Comparison of ENCODE assay signal across 25 mouse cellular contexts in genomic region chr2:3281311-3281710, GRCm38 (mm10). TPM values are rescaled to one million over a fixed set of nuclear protein-coding genes. Genes with fewer than 3 reads are reported as not detected.
A peak's percentile ranks its signal among the peaks of the same experiment; 100 is the strongest.
DNase-seq lines count a peak whose midpoint lies in the region; ATAC-seq and TF ChIP-seq lines count a peak whose summit lies in the region.
"Had no signal": no experiment of that assay in that cellular context is flagged by ENCODE, and none has a peak within 500 bp of the region (broad histone marks: within the 10 kb centered on the region; RNA-seq: fewer than 3 reads in every experiment).

No protein-coding gene starts in this region.

- H3K4me2 ChIP-seq in limb, embryonic 14.5 days (replicated peaks; ENCODE audit: low read depth, low read length, severe bottlenecking), result no peak overlapping the region
- H3K4me2 ChIP-seq: embryonic facial prominence, embryonic 12.5 days; forebrain, embryonic 13.5 days; forebrain, embryonic 15.5 days had no signal

- H3K4me3 ChIP-seq in limb, embryonic 14.5 days (replicated peaks; ENCODE audit: low read length), result no peak overlapping the region
- no peak overlapping the region for H3K4me3 ChIP-seq in limb, embryonic 10.5 days
- H3K4me3 ChIP-seq: embryonic facial prominence, embryonic 10.5 days; embryonic facial prominence, embryonic 12.5 days; forebrain, embryonic 13.5 days; forebrain, embryonic 15.5 days had no signal

- 73% methylated on average over 4 of the region's 4 CpGs for WGBS in limb, embryonic 14.5 days
- WGBS in limb, embryonic 10.5 days, result 93% methylated on average over 4 of the region's 4 CpGs

- ATAC-seq in limb, embryonic 14.5 days (ENCODE audit: low FRiP score, low read depth), result no peak
- ATAC-seq: CD4-positive, CD25-positive, alpha-beta regulatory T cell, adult 4 months; forebrain, embryonic 13.5 days; forebrain, embryonic 15.5 days had no signal

- H3K27me3 ChIP-seq in limb, embryonic 14.5 days (ENCODE audit: control insufficient read depth, insufficient read depth, low read length), result no peaks in the 10 kb centered on the region
- H3K27me3 ChIP-seq in limb, embryonic 10.5 days (ENCODE audit: low read depth, poor library complexity, severe bottlenecking), result no peaks in the 10 kb centered on the region
- H3K27me3 ChIP-seq: CH12.LX; embryonic facial prominence, embryonic 12.5 days; forebrain, embryonic 13.5 days; forebrain, embryonic 15.5 days had no signal

- no peak for TF ChIP-seq POLR2A in limb, embryonic 14.5 days (IDR thresholded peaks at IDR 0.05; ENCODE audit: borderline replicate concordance, extremely low read depth, insufficient read depth, insufficient read length)

- no peaks in the 10 kb centered on the region for H3K9me3 ChIP-seq in limb, embryonic 14.5 days (ENCODE audit: control insufficient read depth, low read length)
- no peaks in the 10 kb centered on the region for H3K9me3 ChIP-seq in limb, embryonic 10.5 days (replicated peaks)
- H3K9me3 ChIP-seq: embryonic facial prominence, embryonic 12.5 days; forebrain, embryonic 13.5 days; forebrain, embryonic 15.5 days; G1E had no signal

- H3K27ac ChIP-seq in limb, embryonic 14.5 days (replicated peaks; ENCODE audit: low read depth, low read length), result no peak overlapping the region
- no peak overlapping the region for H3K27ac ChIP-seq in limb, embryonic 10.5 days
- H3K27ac ChIP-seq: embryonic facial prominence, embryonic 10.5 days; embryonic facial prominence, embryonic 12.5 days; forebrain, embryonic 13.5 days; forebrain, embryonic 15.5 days had no signal

- intact Hi-C loops in gastrocnemius, postnatal 14 days (cut with DNase I; ENCODE audit: low total_unique reads), result no loop called here

- peak; percentile 46 for DNase-seq in gastrocnemius, adult 18-20 months (ENCODE audit: low spot score)
- DNase-seq in gastrocnemius, postnatal 10 days, result no peak
- DNase-seq in limb, embryonic 14.5 days (ENCODE audit: low spot score), result peak; percentile 30
- no peak for DNase-seq in limb, embryonic 10.5 days (ENCODE audit: low spot score)
- peak; percentile 28 for DNase-seq in gastrocnemius, postnatal 14 days
- DNase-seq in skeletal muscle tissue, adult 2 months (ENCODE audit: low read depth, low spot score), result peak; percentile 67
- DNase-seq in right cerebral cortex, postnatal 10 days (ENCODE audit: low spot score in 2 of 2), result no peak
- no peak for DNase-seq in c-Kit-positive CD71-positive TER-119-positive erythroid progenitor cells, embryonic 14.5 days (ENCODE audit: low spot score)
- DNase-seq: adrenal gland, adult 2 months; adrenal gland, postnatal 10 days; adrenal gland, postnatal 25 days; B cell, adult 2 months; cerebellum, adult 11-12 months; cerebellum, adult 2 months; cerebellum, adult 9-10 months; cerebellum, postnatal 10 days; cerebellum, postnatal 25 days had no signal

- H3K36me3 ChIP-seq in limb, embryonic 14.5 days (ENCODE audit: control insufficient read depth, insufficient read depth, low read length), result no peaks in the 10 kb centered on the region
- H3K36me3 ChIP-seq in limb, embryonic 10.5 days, result no peaks in the 10 kb centered on the region
- H3K36me3 ChIP-seq: embryonic facial prominence, embryonic 10.5 days; embryonic facial prominence, embryonic 12.5 days; forebrain, embryonic 15.5 days; G1E had no signal

- H3K9ac ChIP-seq in limb, embryonic 14.5 days (ENCODE audit: low read depth, low read length, severe bottlenecking), result no peak overlapping the region
- H3K9ac ChIP-seq: embryonic facial prominence, embryonic 12.5 days; forebrain, embryonic 13.5 days; forebrain, embryonic 15.5 days had no signal

- H3K4me1 ChIP-seq in limb, embryonic 14.5 days (ENCODE audit: control insufficient read depth, insufficient read depth, low read length), result peaks cover 11% of the 10 kb centered on the region; the same call in 1 of the 2 replicates
- H3K4me1 ChIP-seq in limb, embryonic 10.5 days, result peaks cover 19% of the 10 kb centered on the region

RNA-seq across cellular contexts. Expression of gene Nmt2, which starts 2.7 kb away (rescaled TPM):
- 10 to 100 TPM; 11.7 to 12.7 TPM for total RNA-seq in gastrocnemius, adult 18-20 months (2021)
- total RNA-seq in gastrocnemius, postnatal 10 days (2021), result 10 to 100 TPM in 1 of 2 experiments, 1 to 10 TPM in 1; 9.9 to 14.3 TPM
- polyA plus RNA-seq in limb, embryonic 14.5 days (2012; rRNA removed), result 14.3 and 15.4 TPM in 2 replicates
- polyA plus RNA-seq in limb, embryonic 14.5 days (2014; fragmentation: Nextera tagmentation; extraction: Ambion mirVana), result 33.7 and 37.5 TPM in 2 replicates
- 32.0 and 33.9 TPM in 2 replicates for polyA plus RNA-seq in limb, embryonic 10.5 days (2016; fragmentation: Nextera tagmentation; extraction: Ambion mirVana)
- 1 to 10 TPM; 7.4 to 9.6 TPM for total RNA-seq in gastrocnemius, postnatal 14 days (2021)

RNA-seq across cellular contexts. Expression of gene Rpp38, which starts 51.1 kb away (rescaled TPM):
- 1 to 10 TPM; 5.3 to 6.1 TPM for total RNA-seq in gastrocnemius, adult 18-20 months (2021)
- total RNA-seq in gastrocnemius, postnatal 10 days (2021), result 1 to 10 TPM; 6.2 to 9.1 TPM
- 11.6 and 19.2 TPM in 2 replicates for polyA plus RNA-seq in limb, embryonic 14.5 days (2012; rRNA removed)
- polyA plus RNA-seq in limb, embryonic 14.5 days (2014; fragmentation: Nextera tagmentation; extraction: Ambion mirVana), result 23.4 and 24.9 TPM in 2 replicates
- polyA plus RNA-seq in limb, embryonic 10.5 days (2016; fragmentation: Nextera tagmentation; extraction: Ambion mirVana), result 19.0 and 21.3 TPM in 2 replicates
- 1 to 10 TPM; 5.2 to 5.6 TPM for total RNA-seq in gastrocnemius, postnatal 14 days (2021)

RNA-seq across cellular contexts. Expression of gene Acbd7, which starts 54.7 kb away (rescaled TPM):
- total RNA-seq in gastrocnemius, adult 18-20 months (2021), result 1 to 10 TPM in 1 of 2 experiments, under 1 TPM in 1; 0.47 to 1.1 TPM
- total RNA-seq in gastrocnemius, postnatal 10 days (2021), result under 1 TPM; 0.49 to 0.93 TPM
- polyA plus RNA-seq in limb, embryonic 14.5 days (2012; rRNA removed), result 0.17 and 0.34 TPM in 2 replicates
- 0.41 and 1.0 TPM in 2 replicates for polyA plus RNA-seq in limb, embryonic 14.5 days (2014; fragmentation: Nextera tagmentation; extraction: Ambion mirVana)
- 0.41 TPM in 1 of 2 replicates, not detected in the other for polyA plus RNA-seq in limb, embryonic 10.5 days (2016; fragmentation: Nextera tagmentation; extraction: Ambion mirVana)
- total RNA-seq in gastrocnemius, postnatal 14 days (2021), result under 1 TPM; 0.43 to 0.64 TPM
- total RNA-seq: adrenal gland, adult 2 months; adrenal gland, postnatal 25 days; adrenal gland, postnatal 4 days had no signal
- polyA plus RNA-seq: adrenal gland, adult 2 months; G1E had no signal

Comparison
In these comparisons a context has a peak if more than half of its experiments do, and no peak if none do; other contexts are left out.
1. DNase-seq: peak in gastrocnemius, adult 18-20 months (single experiment), limb, embryonic 14.5 days (single experiment), gastrocnemius, postnatal 14 days (single experiment) and skeletal muscle tissue, adult 2 months (single experiment); none in gastrocnemius, postnatal 10 days (single experiment), limb, embryonic 10.5 days (single experiment), right cerebral cortex, postnatal 10 days (0 of 2) and c-Kit-positive CD71-positive TER-119-positive erythroid progenitor cells, embryonic 14.5 days (single experiment).